ENCODE assay signal across 23 mouse cellular contexts in the genomic region with DNA sequence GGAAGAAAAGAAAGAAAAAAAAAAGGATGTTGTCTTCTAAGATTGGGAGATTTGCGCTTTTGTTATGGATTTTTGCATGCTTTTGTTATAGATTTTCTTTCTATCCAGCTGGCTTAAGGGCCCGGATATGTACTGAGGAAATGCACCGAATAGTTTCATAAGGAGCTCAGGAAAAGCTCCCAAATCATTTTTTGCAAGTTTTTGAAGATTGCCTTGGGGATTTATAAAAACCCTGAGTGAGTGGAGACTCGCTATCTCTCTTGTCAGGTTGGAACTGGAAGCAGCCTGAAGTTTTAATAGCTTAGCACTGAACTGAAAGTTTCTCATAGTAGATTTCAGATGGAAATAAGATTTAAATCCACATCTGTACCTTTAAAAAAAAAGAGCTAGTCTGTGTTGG.
DNase-seq lines count a peak whose midpoint lies in the region; ATAC-seq and TF ChIP-seq lines count a peak whose summit lies in the region.
"Had no signal": no experiment of that assay in that cellular context is flagged by ENCODE, and none has a peak within 500 bp of the region (broad histone marks: within the 10 kb centered on the region; RNA-seq: fewer than 3 reads in every experiment).

No protein-coding gene starts in this region.

- no peak for TF ChIP-seq POLR2A in limb, embryonic 14.5 days (IDR thresholded peaks at IDR 0.05; ENCODE audit: borderline replicate concordance, extremely low read depth, insufficient read depth, insufficient read length)

- H3K4me3 ChIP-seq in kidney, postnatal 0 days (replicated peaks; ENCODE audit: low read depth, low read length): no peak overlapping the region
- no peak overlapping the region for H3K4me3 ChIP-seq in embryonic facial prominence, embryonic 15.5 days (replicated peaks)
- no peak overlapping the region for H3K4me3 ChIP-seq in limb, embryonic 14.5 days (replicated peaks; ENCODE audit: low read length)
- H3K4me3 ChIP-seq: embryonic facial prominence, embryonic 12.5 days; forebrain, embryonic 13.5 days; forebrain, embryonic 15.5 days had no signal

- H3K27me3 ChIP-seq in kidney, postnatal 0 days (ENCODE audit: insufficient read depth, low read length): no peaks in the 10 kb centered on the region
- no peaks in the 10 kb centered on the region for H3K27me3 ChIP-seq in embryonic facial prominence, embryonic 15.5 days
- no peaks in the 10 kb centered on the region for H3K27me3 ChIP-seq in limb, embryonic 14.5 days (ENCODE audit: control insufficient read depth, insufficient read depth, low read length)
- H3K27me3 ChIP-seq: CH12.LX; embryonic facial prominence, embryonic 12.5 days; forebrain, embryonic 13.5 days; forebrain, embryonic 15.5 days; Patski had no signal

- WGBS in kidney, postnatal 0 days: 67% methylated on average over 4 of the region's 4 CpGs
- WGBS in embryonic facial prominence, embryonic 15.5 days: 51% methylated on average over 4 of the region's 4 CpGs
- 58% methylated on average over 4 of the region's 4 CpGs for WGBS in limb, embryonic 14.5 days

- no peaks in the 10 kb centered on the region for H3K36me3 ChIP-seq in kidney, postnatal 0 days (ENCODE audit: insufficient read depth, low read length)
- no peaks in the 10 kb centered on the region for H3K36me3 ChIP-seq in embryonic facial prominence, embryonic 15.5 days
- H3K36me3 ChIP-seq in limb, embryonic 14.5 days (ENCODE audit: control insufficient read depth, insufficient read depth, low read length): no peaks in the 10 kb centered on the region
- H3K36me3 ChIP-seq: embryonic facial prominence, embryonic 12.5 days; forebrain, embryonic 15.5 days; G1E had no signal

- no peak for TF ChIP-seq CTCF in kidney, postnatal 0 days (IDR thresholded peaks at IDR 0.05; ENCODE audit: low read depth)

- no peak overlapping the region for H3K9ac ChIP-seq in kidney, postnatal 0 days (ENCODE audit: low read depth, low read length)
- H3K9ac ChIP-seq in embryonic facial prominence, embryonic 15.5 days: no peak overlapping the region
- no peak overlapping the region for H3K9ac ChIP-seq in limb, embryonic 14.5 days (ENCODE audit: low read depth, low read length, severe bottlenecking)
- H3K9ac ChIP-seq: embryonic facial prominence, embryonic 12.5 days; forebrain, embryonic 13.5 days; forebrain, embryonic 15.5 days; forebrain, postnatal 0 days had no signal

- H3K4me2 ChIP-seq in kidney, postnatal 0 days (ENCODE audit: low read length): no peak overlapping the region
- H3K4me2 ChIP-seq in embryonic facial prominence, embryonic 15.5 days (replicated peaks): no peak overlapping the region
- no peak overlapping the region for H3K4me2 ChIP-seq in limb, embryonic 14.5 days (replicated peaks; ENCODE audit: low read depth, low read length, severe bottlenecking)
- H3K4me2 ChIP-seq: embryonic facial prominence, embryonic 12.5 days; forebrain, embryonic 13.5 days; forebrain, embryonic 15.5 days had no signal

- ATAC-seq in kidney, postnatal 0 days (replicated peaks; ENCODE audit: low FRiP score, low read depth): no peak
- no peak for ATAC-seq in embryonic facial prominence, embryonic 15.5 days (ENCODE audit: insufficient number of reproducible peaks, low FRiP score, low TSS enrichment, low read depth)
- ATAC-seq in limb, embryonic 14.5 days (ENCODE audit: low FRiP score, low read depth): no peak
- ATAC-seq: activated CD4-positive, CD25-positive, alpha-beta regulatory T cell, adult 4 months; CD4-positive, CD25-positive, alpha-beta regulatory T cell, adult 4 months; forebrain, embryonic 13.5 days; forebrain, embryonic 15.5 days; forebrain, postnatal 0 days; Patski had no signal

- no peaks in the 10 kb centered on the region for H3K4me1 ChIP-seq in kidney, postnatal 0 days (replicated peaks; ENCODE audit: insufficient read depth, low read length)
- H3K4me1 ChIP-seq in embryonic facial prominence, embryonic 15.5 days: peaks cover 20% of the 10 kb centered on the region; the same call in 1 of the 2 replicates
- peaks cover 26% of the 10 kb centered on the region for H3K4me1 ChIP-seq in limb, embryonic 14.5 days (ENCODE audit: control insufficient read depth, insufficient read depth, low read length)
- H3K4me1 ChIP-seq: forebrain, embryonic 13.5 days; forebrain, embryonic 15.5 days had no signal

- no peaks in the 10 kb centered on the region for H3K9me3 ChIP-seq in kidney, postnatal 0 days (replicated peaks; ENCODE audit: low read length)
- no peaks in the 10 kb centered on the region for H3K9me3 ChIP-seq in embryonic facial prominence, embryonic 15.5 days (replicated peaks)
- no peaks in the 10 kb centered on the region for H3K9me3 ChIP-seq in limb, embryonic 14.5 days (ENCODE audit: control insufficient read depth, low read length)
- H3K9me3 ChIP-seq: embryonic facial prominence, embryonic 12.5 days; forebrain, embryonic 13.5 days; forebrain, embryonic 15.5 days had no signal

- DNase-seq in kidney, postnatal 0 days (ENCODE audit: low spot score): peak; percentile 59
- no peak for DNase-seq in kidney, postnatal 4 days
- DNase-seq in limb, embryonic 14.5 days (ENCODE audit: low spot score): peak; percentile 54
- DNase-seq in adrenal gland, postnatal 14 days: no peak
- DNase-seq: adrenal gland, adult 8-10 months; adrenal gland, postnatal 25 days; cerebellum, adult 11 months; cerebellum, adult 18-20 months; cerebellum, adult 8-10 months; cerebellum, adult 9-11 months; cerebellum, postnatal 14 days; cerebellum, postnatal 36 days; embryo, embryonic 11 days; forebrain, postnatal 0 days had no signal

- H3K27ac ChIP-seq in kidney, postnatal 0 days: no peak overlapping the region
- 0 out of 2 replicates have a peak overlapping the region, but pooled peaks have one; percentile 36 for H3K27ac ChIP-seq in embryonic facial prominence, embryonic 15.5 days (replicated peaks)
- H3K27ac ChIP-seq in limb, embryonic 14.5 days (replicated peaks; ENCODE audit: low read depth, low read length): no peak overlapping the region
- H3K27ac ChIP-seq: embryonic facial prominence, embryonic 12.5 days; forebrain, embryonic 13.5 days; forebrain, embryonic 15.5 days had no signal

Comparison
In these comparisons a context has a peak if more than half of its experiments do, and no peak if none do; other contexts are left out.
1. DNase-seq: peak in kidney, postnatal 0 days (single experiment) and limb, embryonic 14.5 days (single experiment); none in kidney, postnatal 4 days (0 of 2) and adrenal gland, postnatal 14 days (single experiment).